Mouse (Mus musculus): ENCODE data around the gene Bcar3. TPM values are rescaled to one million over a fixed set of nuclear protein-coding genes. Genes with fewer than 3 reads are reported as not detected.
"Not testable (repeated sequence)": the region's sequence is repeated elsewhere in the genome, so short reads cannot be mapped to it uniquely, and the experiment has no call there.

Bcar3 gene
- total RNA-seq, 1 experiment from 2014 or later: 55.1 TPM

DNA sequence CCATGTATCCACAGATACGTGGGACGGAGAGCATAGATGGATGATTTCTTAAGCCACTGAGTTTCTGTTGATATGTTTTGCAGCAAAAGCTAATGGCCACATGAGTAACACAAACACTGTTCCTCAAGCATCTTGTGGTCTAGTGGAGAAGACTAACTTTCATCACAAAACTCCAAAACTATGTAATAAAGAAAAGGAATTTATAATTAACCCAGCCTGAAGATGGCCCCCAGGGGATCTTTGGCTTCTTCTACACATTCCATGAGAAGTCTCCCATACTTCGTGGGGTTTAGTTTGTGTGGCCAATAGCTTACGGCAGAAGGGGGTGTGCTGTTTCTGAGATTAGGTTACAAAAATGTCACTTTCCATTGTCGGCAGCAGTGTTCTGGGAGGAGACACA, 92.5 kb downstream of the Bcar3 start:
- DNase-seq: no peak

- no peak for DNase-seq
Observed at GRCm38 (mm10) chr3:122387771-122388170, 93.8 kb downstream of the Bcar3 start.

GRCm38 (mm10) chr3:122389972-122390371, 96.0 kb downstream of the Bcar3 start:
- DNase-seq: no peak

- DNase-seq: no peak
Observed at GRCm38 (mm10) chr3:122391098-122391497, 97.2 kb downstream of the Bcar3 start.

DNA sequence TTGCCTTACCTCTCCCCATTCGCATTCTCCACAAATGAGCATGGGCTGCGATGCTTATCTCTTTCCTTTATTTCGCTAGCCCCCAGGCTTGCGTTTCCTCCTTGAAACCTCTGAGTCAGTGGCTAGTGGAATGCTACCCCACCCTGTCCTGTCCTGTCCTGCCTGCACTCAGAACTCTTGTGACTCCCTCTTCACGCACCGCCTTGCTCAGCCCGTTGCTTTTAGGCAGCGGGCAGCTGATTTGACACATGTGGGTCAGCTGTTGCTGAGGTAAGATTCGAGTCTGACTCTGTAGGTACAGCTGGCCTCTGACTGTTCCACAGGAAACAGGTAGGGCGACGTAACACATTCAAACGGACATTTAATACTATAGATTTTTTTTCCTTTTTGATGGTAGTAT, 97.9 kb downstream of the Bcar3 start:
- no peak for DNase-seq

- DNase-seq: not testable (repeated sequence)
Observed at GRCm38 (mm10) chr3:122393411-122393810, 99.5 kb downstream of the Bcar3 start.

DNA sequence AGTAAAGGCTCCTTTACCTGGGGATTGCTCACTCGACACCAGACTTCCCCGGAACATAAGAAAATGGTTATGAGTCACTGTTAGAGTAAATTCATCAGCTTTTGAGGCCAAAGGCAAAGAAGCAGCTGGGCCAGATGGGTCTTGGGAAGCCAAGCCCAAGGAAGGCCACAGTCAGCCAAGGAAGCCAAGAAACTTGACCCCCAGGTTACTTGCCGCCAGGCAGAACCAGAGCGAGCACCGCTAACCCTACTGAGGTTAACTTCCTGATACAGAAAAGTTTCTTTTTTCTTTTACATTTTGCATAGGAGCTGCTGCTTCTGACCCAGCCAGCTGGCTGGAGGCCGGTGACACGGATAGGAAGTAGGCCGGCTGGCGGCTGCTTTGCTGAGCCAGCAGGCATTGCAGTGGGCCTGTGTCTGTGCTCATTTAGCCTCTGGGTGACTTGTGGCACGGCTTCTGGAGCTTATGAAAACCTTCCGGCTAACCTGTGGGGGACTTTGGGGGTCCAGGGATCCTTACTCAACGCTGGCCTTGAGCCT, 100.0 kb downstream of the Bcar3 start:
- DNase-seq: no peak

DNA sequence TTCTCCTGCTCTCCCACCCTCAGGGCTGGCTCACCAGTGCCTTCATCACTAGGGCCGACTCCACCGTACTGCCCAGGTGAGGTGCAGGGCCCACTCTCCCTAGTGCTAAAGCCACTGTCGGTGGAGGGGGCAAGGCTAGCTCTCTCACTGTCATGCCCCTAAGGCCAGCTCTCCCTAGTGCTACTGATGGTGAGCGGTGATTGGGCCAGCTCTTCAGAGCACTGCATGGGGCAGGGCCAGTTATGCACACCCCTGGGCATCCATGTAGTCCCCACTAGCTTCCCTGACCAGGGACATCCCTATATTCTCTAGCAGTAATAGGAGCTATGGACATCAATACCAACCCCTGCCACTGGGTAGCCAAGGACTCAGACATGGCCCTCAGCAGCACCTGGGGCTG, 103.0 kb downstream of the Bcar3 start:
- DNase-seq: no peak

- DNase-seq: no peak
Observed at GRCm38 (mm10) chr3:122397401-122397800, 103.5 kb downstream of the Bcar3 start.

DNA sequence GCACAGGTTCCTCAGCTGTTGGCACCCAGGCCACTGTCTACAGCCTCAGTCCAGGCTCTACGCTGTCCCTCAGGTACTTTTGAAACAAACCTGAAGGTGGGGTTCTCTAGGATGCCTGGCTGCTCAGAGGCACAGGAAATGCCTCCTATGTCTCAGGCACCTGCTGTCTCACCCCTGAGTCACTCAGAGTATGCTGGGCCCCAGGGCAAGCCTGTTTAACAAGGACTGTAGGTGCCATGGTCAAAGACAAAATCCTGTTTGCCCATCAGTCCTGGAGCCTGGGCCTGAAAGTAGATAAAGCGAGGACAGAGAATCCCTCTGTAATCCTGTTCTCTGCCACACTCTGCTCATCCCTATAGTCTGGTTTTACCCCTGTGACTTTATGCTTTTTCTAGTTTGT, 107.1 kb downstream of the Bcar3 start:
- no peak for DNase-seq

GRCm38 (mm10) chr3:122402143-122402542, 108.2 kb downstream of the Bcar3 start:
- DNase-seq: no peak

DNA sequence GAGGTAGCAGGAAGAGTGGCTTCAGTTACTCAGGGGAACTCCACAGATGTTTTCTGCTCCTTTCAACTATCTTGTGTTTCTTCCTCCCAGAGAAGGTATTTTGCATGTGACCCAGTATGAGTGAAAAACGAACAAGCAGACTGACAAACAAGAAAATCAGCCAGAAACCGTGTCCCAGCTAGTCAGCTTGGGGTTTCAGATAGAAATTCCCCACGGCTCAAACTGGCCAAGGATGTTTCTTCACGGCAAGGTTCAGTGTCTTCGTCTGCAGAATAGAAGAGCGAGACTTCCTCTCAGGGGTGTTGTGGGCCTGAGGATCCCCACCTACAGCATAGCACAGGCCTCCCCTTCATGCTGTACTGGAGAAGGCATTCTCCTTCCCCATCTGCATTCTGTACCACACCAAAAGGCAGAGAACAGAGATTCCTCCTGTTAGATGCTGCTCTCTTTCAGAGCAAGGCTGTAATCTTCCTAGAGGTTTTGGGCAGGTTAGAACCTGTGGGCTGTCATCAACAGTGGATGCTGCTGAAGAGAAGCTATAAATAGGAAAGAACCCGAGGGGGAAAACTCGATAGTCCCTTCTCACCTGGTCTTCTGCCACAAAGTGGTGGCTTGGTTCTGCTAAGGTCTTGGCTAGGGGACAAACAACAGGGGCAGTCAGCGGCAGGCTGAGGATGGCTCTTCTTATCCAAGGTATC, 110.1 kb downstream of the Bcar3 start:
- DNase-seq: no peak

DNA sequence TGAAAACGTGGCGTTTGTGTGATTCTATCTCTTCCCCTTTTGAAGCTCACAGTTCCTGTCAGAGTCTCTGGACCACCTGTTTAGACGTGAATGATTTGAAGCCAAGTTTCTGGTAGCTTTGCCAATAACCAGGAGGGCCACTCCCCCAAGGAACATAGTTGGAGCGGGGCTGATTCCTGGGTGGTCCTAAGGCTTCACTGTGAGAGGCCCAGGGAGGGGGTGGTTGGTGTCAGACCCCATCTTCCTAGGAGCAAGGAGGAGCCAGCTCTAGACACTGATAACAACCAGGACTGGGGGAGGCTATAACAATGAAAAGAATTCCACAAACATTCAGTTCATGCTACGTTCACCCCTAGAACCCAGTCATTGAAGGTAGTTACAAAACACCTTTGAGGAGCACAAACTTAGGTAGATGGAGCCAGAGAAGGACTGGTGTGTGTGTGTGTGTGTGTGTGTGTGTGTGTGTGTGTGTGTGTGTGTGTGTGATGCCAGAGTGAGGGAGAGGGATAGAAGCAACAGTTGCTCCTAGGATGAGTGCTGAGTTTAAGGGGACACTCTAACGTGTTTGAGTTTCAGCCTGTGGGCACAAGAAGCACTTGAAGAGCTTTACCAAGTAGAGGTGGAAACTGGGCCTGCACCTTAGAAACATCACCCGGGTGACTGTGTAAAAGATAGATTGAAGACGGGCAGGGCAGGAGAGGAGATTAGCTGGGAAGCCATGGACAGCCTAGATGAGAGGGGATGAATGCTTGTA, 111.4 kb downstream of the Bcar3 start:
- no peak for DNase-seq

DNA sequence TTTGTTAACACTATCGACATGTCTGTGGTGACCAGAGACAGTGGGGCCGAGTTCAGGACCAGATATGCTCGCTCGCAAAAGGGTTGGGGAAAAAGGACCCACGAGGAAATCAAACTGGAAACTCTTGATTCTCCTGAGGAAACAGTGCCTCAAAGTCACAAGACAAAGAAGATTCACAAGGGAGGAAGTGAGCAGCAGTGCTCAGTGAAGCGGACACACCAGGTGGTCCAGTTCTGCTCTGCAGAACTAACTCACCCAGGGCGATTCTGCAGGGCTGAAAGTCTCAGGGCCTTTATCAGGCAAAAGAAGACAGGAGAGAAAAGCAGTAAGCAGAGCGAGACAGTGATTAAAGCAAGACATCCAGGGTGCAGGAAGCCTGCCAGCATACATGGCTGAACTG, 112.5 kb downstream of the Bcar3 start:
- DNase-seq: no peak

GRCm38 (mm10) chr3:122407757-122408156, 113.8 kb downstream of the Bcar3 start:
- DNase-seq: no peak

GRCm38 (mm10) chr3:122408798-122409311, 114.9 kb downstream of the Bcar3 start:
- DNase-seq: no peak

DNA sequence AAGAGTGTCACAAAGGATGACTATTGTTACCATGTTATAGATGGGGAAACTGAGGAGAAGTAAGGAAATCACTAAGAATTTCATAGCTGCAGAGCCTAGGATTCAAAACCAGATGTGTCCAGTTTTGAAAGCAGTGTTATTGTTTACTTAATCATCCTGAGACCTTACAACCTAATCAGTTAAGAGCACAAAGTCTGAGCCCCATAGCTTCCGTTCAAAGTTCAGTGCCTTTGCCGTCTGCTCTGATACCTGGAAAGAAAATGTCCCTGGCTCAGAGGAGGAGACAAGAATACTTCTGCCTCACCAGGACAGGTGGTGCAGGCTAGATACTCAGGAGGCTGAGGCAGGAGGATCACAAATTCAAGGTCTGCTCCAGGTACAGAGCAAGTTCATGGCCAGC, 117.7 kb downstream of the Bcar3 start:
- no peak for DNase-seq

GRCm38 (mm10) chr3:122413729-122414561, 120.0 kb downstream of the Bcar3 start:
- no peak for DNase-seq

GRCm38 (mm10) chr3:122414868-122415267, 120.9 kb downstream of the Bcar3 start:
- DNase-seq: no peak

- DNase-seq: no peak
Observed at GRCm38 (mm10) chr3:122417466-122417865, 123.5 kb downstream of the Bcar3 start.

- no peak for DNase-seq
Observed at GRCm38 (mm10) chr3:122418564-122419274, 124.8 kb downstream of the Bcar3 start.

Measured in adrenal gland, postnatal 25 days (tissue).